Mouse (Mus musculus) heart, embryonic 11.5 days (tissue): ENCODE measurements at regions not wholly inside any gene's neighbourhood (a gene's known extent, or its start where the extent isn't known, plus 50 kb on each side); places are given as distances from the start of the nearest gene placed in this dataset.

Source experiments
- ATAC-seq: fragments of 200-750 bp; cut with Nextera tagmentation; replicated peaks from 2 replicates; pipeline ENCODE4 v1.8.0; 2017; ENCODE audit warnings: moderate library complexity; ENCODE audit not compliant: insufficient number of reproducible peaks, low FRiP score, low TSS enrichment
- H3K27ac ChIP-seq: fragments of 300-500 bp; sonication (generic); 2 replicates; pipeline ENCODE4 v1.5.1; 2014; ENCODE audit warnings: mild to moderate bottlenecking, low read depth, low read length
- H3K27me3 ChIP-seq: fragments of 300-500 bp; sonication (generic); 2 replicates; pipeline ENCODE4 v1.6.1; 2014; ENCODE audit warnings: mild to moderate bottlenecking, low read length, mixed read lengths; ENCODE audit not compliant: control insufficient read depth, insufficient read depth
- H3K36me3 ChIP-seq: fragments of 300-500 bp; sonication (generic); 2 replicates; pipeline ENCODE4 v1.6.1; 2014; ENCODE audit warnings: mild to moderate bottlenecking, low read length, moderate library complexity, mixed read lengths; ENCODE audit not compliant: control insufficient read depth, insufficient read depth
- H3K4me1 ChIP-seq: fragments of 300-500 bp; sonication (generic); 2 replicates; pipeline ENCODE4 v1.6.1; 2014; ENCODE audit warnings: low read length; ENCODE audit not compliant: control insufficient read depth, insufficient read depth
- H3K4me2 ChIP-seq: fragments of 300-500 bp; sonication (generic); 2 replicates; pipeline ENCODE4 v1.6.1; 2014; ENCODE audit warnings: mild to moderate bottlenecking, moderate library complexity
- H3K4me3 ChIP-seq: fragments of 300-500 bp; sonication (generic); 2 replicates; pipeline ENCODE4 v1.5.1; 2014; ENCODE audit warnings: low read depth, low read length
- H3K9ac ChIP-seq: fragments of 300-500 bp; sonication (generic); 2 replicates; pipeline ENCODE4 v1.6.1; 2014; ENCODE audit warnings: mild to moderate bottlenecking, low read depth, low read length, moderate library complexity
- H3K9me3 ChIP-seq: fragments of 300-500 bp; sonication (generic); replicated peaks from 2 replicates; pipeline ENCODE4 v1.6.1; 2016; ENCODE audit warnings: low read length; ENCODE audit not compliant: control insufficient read depth
- WGBS: fragments of 180-500 bp; shearing (Covaris S2); extraction: QIAGEN DNeasy Blood & Tissue Kit; methylation state at CpG from one replicate; pipeline ENCODE4 v1.1.7; 2014; ENCODE audit not compliant: insufficient replicate concordance; 5-methylcytosine and 5-hydroxymethylcytosine counted together

GRCm38 (mm10) chr14:72004371-72004770 lies 487.3 kb downstream of the Gm9195 start:
- H3K27me3 ChIP-seq: no peaks in the 10 kb centered on the region
- no peak overlapping the region for H3K4me2 ChIP-seq
- no peak overlapping the region for H3K27ac ChIP-seq
- H3K9me3 ChIP-seq: no peaks in the 10 kb centered on the region
- no peaks in the 10 kb centered on the region for H3K4me1 ChIP-seq
- H3K36me3 ChIP-seq: no peaks in the 10 kb centered on the region
- no peak overlapping the region for H3K9ac ChIP-seq
- ATAC-seq: no peak
- WGBS: 78% methylated on average over 2 of the region's 2 CpGs
- no peak overlapping the region for H3K4me3 ChIP-seq

GRCm38 (mm10) chr14:72002205-72003138 lies 489.2 kb downstream of the Gm9195 start:
- Histone ChIP-seq H3K9me3 (no peaks in the 10 kb centered on the region), H3K4me1 (no peaks in the 10 kb centered on the region), H3K36me3 (no peaks in the 10 kb centered on the region), H3K27ac (no peak overlapping the region), H3K9ac (no peak overlapping the region), H3K4me3 (no peak overlapping the region), H3K4me2 (no peak overlapping the region), H3K27me3 (no peaks in the 10 kb centered on the region)
- 49% methylated on average over 7 of the region's 7 CpGs for WGBS
- no peak for ATAC-seq

GRCm38 (mm10) chr14:71973016-71973415 lies 518.6 kb downstream of the Gm9195 start:
- H3K27ac ChIP-seq: no peak overlapping the region
- no peak overlapping the region for H3K9ac ChIP-seq
- no peak overlapping the region for H3K4me3 ChIP-seq
- H3K4me1 ChIP-seq: no peaks in the 10 kb centered on the region
- no peak for ATAC-seq
- H3K4me2 ChIP-seq: no peak overlapping the region
- H3K9me3 ChIP-seq: no peaks in the 10 kb centered on the region
- 73% methylated on average over 4 of the region's 4 CpGs for WGBS
- no peaks in the 10 kb centered on the region for H3K36me3 ChIP-seq
- H3K27me3 ChIP-seq: no peaks in the 10 kb centered on the region

GRCm38 (mm10) chr14:71972521-71972920 lies 519.1 kb downstream of the Gm9195 start:
- Histone ChIP-seq H3K4me3 (no peak overlapping the region), H3K9me3 (no peaks in the 10 kb centered on the region), H3K4me2 (no peak overlapping the region), H3K27ac (no peak overlapping the region), H3K36me3 (no peaks in the 10 kb centered on the region), H3K9ac (no peak overlapping the region), H3K4me1 (no peaks in the 10 kb centered on the region), H3K27me3 (no peaks in the 10 kb centered on the region)
- no peak for ATAC-seq
- WGBS: 93% methylated on average over 1 of the region's 1 CpGs

GRCm38 (mm10) chr14:71967646-71968045 lies 524.0 kb downstream of the Gm9195 start:
- no peaks in the 10 kb centered on the region for H3K4me1 ChIP-seq
- ATAC-seq: no peak
- H3K9ac ChIP-seq: no peak overlapping the region
- H3K36me3 ChIP-seq: no peaks in the 10 kb centered on the region
- no peak overlapping the region for H3K27ac ChIP-seq
- H3K4me2 ChIP-seq: no peak overlapping the region
- WGBS: 63% methylated on average over 6 of the region's 6 CpGs
- no peaks in the 10 kb centered on the region for H3K9me3 ChIP-seq
- H3K4me3 ChIP-seq: no peak overlapping the region
- no peaks in the 10 kb centered on the region for H3K27me3 ChIP-seq

- H3K4me1 ChIP-seq: no peaks in the 10 kb centered on the region
- no peak overlapping the region for H3K9ac ChIP-seq
- no peaks in the 10 kb centered on the region for H3K27me3 ChIP-seq
- no peaks in the 10 kb centered on the region for H3K9me3 ChIP-seq
- no peaks in the 10 kb centered on the region for H3K36me3 ChIP-seq
- no peak overlapping the region for H3K4me3 ChIP-seq
- ATAC-seq: no peak
- H3K4me2 ChIP-seq: no peak overlapping the region
- no peak overlapping the region for H3K27ac ChIP-seq
- 4% methylated on average over 4 of the region's 4 CpGs for WGBS
Measured at GRCm38 (mm10) chr14:71963389-71964169, 528.1 kb downstream of the Gm9195 start.

GRCm38 (mm10) chr14:71948701-71949100 lies 542.9 kb downstream of the Gm9195 start:
- Histone ChIP-seq H3K27me3 (no peaks in the 10 kb centered on the region), H3K9ac (no peak overlapping the region), H3K4me3 (no peak overlapping the region), H3K4me1 (no peaks in the 10 kb centered on the region), H3K9me3 (no peaks in the 10 kb centered on the region), H3K36me3 (no peaks in the 10 kb centered on the region), H3K27ac (no peak overlapping the region), H3K4me2 (no peak overlapping the region)
- WGBS: 83% methylated on average over 2 of the region's 2 CpGs
- no peak for ATAC-seq

- H3K27ac ChIP-seq: no peak overlapping the region
- no peak overlapping the region for H3K4me3 ChIP-seq
- H3K9me3 ChIP-seq: no peaks in the 10 kb centered on the region
- WGBS: 76% methylated on average over 2 of the region's 2 CpGs
- ATAC-seq: no peak
- no peaks in the 10 kb centered on the region for H3K27me3 ChIP-seq
- H3K4me2 ChIP-seq: no peak overlapping the region
- no peaks in the 10 kb centered on the region for H3K4me1 ChIP-seq
- no peaks in the 10 kb centered on the region for H3K36me3 ChIP-seq
- no peak overlapping the region for H3K9ac ChIP-seq
Measured at GRCm38 (mm10) chr14:71937157-71937485, 554.5 kb downstream of the Gm9195 start.
